8 mouse cellular contexts compared by ENCODE assay signal in the genomic region with DNA sequence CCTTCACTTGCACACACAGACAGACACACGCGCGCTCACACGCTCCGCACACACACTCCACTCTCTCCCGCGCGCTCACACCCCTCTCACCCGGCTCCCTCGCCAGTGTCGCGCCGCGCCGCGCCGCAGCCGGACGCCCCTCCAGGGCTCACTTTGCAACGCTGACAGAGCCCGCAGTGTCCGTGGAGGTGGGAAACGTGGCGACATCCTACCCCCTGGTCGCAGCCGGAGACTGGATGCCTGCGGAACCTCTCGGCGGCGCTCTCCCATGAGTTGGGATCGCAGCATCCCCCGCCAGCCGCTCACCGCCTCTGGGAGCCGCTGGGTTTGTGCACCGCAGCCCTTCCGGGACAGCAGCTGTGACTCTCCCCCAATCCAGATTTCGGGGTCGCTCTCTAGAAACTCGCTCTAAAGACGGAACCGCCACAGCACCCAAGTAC. TPM values are rescaled to one million over a fixed set of nuclear protein-coding genes. Genes with fewer than 3 reads are reported as not detected.
A peak's percentile ranks its signal among the peaks of the same experiment; 100 is the strongest.
DNase-seq lines count a peak whose midpoint lies in the region; ATAC-seq and TF ChIP-seq lines count a peak whose summit lies in the region.

No protein-coding gene starts in this region.

- peak overlapping the region; percentile 83 for H3K9ac ChIP-seq in heart, embryonic 15.5 days
- peak overlapping the region; percentile 56 for H3K9ac ChIP-seq in limb, embryonic 14.5 days (ENCODE audit: low read depth, low read length, severe bottlenecking)

- no peak for TF ChIP-seq POLR2A in limb, embryonic 14.5 days (IDR thresholded peaks at IDR 0.05; ENCODE audit: borderline replicate concordance, extremely low read depth, insufficient read depth, insufficient read length)
- no peak for TF ChIP-seq POLR2A in small intestine, adult 2 months (IDR thresholded peaks at IDR 0.05; ENCODE audit: low read depth, low read length)

- no peak for ATAC-seq in heart, embryonic 15.5 days (replicated peaks; ENCODE audit: insufficient number of reproducible peaks, insufficient read depth, low FRiP score, low read depth)
- no peak for ATAC-seq in limb, embryonic 14.5 days (ENCODE audit: low FRiP score, low read depth)

- 0% methylated on average over 42 of the region's 42 CpGs for WGBS in heart, embryonic 15.5 days
- WGBS in limb, embryonic 14.5 days, result 3% methylated on average over 41 of the region's 42 CpGs
- under 1% methylated on average over 42 of the region's 42 CpGs for whole genome bisulfite sequencing in small intestine, adult 2 months

- TF ChIP-seq CTCF in small intestine, adult 2 months (IDR thresholded peaks at IDR 0.05; ENCODE audit: extremely low read depth, insufficient read length, insufficient replicate concordance, low read depth, low read length), result no peak

- DNase-seq in adrenal gland, adult (ENCODE audit: inconsistent age in 2 of 2, low spot score in 1 of 2), result peak; percentile 67 to 85
- no peak for DNase-seq in adrenal gland, adult 8-10 months
- DNase-seq in urinary bladder, postnatal 14 days (ENCODE audit: low spot score), result peak; percentile 11
- no peak for DNase-seq in urinary bladder, postnatal 10 days (ENCODE audit: low spot score)
- DNase-seq in limb, embryonic 14.5 days (ENCODE audit: low spot score), result no peak
- DNase-seq in yolk sac, embryonic 10.5 days (ENCODE audit: low spot score), result no peak

- H3K27ac ChIP-seq in heart, embryonic 15.5 days, result peak overlapping the region; percentile 98
- H3K27ac ChIP-seq in limb, embryonic 14.5 days (replicated peaks; ENCODE audit: low read depth, low read length), result 0 out of 2 replicates have a peak overlapping the region, but pooled peaks have one; percentile 41
- H3K27ac ChIP-seq in small intestine, adult 2 months (ENCODE audit: insufficient read depth, low read depth, low read length), result no peak overlapping the region

- peak overlapping the region; percentile 99 for H3K4me2 ChIP-seq in heart, embryonic 15.5 days
- H3K4me2 ChIP-seq in limb, embryonic 14.5 days (replicated peaks; ENCODE audit: low read depth, low read length, severe bottlenecking), result peak overlapping the region; percentile 97

- H3K4me1 ChIP-seq in heart, embryonic 15.5 days (replicated peaks), result peaks cover 50% of the 10 kb centered on the region
- peaks cover 30% of the 10 kb centered on the region for H3K4me1 ChIP-seq in limb, embryonic 14.5 days (ENCODE audit: control insufficient read depth, insufficient read depth, low read length)
- peaks cover 8% of the 10 kb centered on the region for H3K4me1 ChIP-seq in small intestine, adult 2 months (ENCODE audit: control insufficient read depth, insufficient read depth, insufficient read length, low read length)

- H3K9me3 ChIP-seq in heart, embryonic 15.5 days (replicated peaks), result no peaks in the 10 kb centered on the region
- no peaks in the 10 kb centered on the region for H3K9me3 ChIP-seq in limb, embryonic 14.5 days (ENCODE audit: control insufficient read depth, low read length)

- H3K36me3 ChIP-seq in heart, embryonic 15.5 days, result no peaks in the 10 kb centered on the region
- no peaks in the 10 kb centered on the region for H3K36me3 ChIP-seq in limb, embryonic 14.5 days (ENCODE audit: control insufficient read depth, insufficient read depth, low read length)
- H3K36me3 ChIP-seq in small intestine, adult 2 months (ENCODE audit: control insufficient read depth, insufficient read depth, low read length), result no peaks in the 10 kb centered on the region

- H3K4me3 ChIP-seq in heart, embryonic 15.5 days, result peak overlapping the region; percentile 72
- H3K4me3 ChIP-seq in limb, embryonic 14.5 days (replicated peaks; ENCODE audit: low read length), result peak overlapping the region; percentile 59
- H3K4me3 ChIP-seq in small intestine, adult 2 months (ENCODE audit: low read depth, low read length), result peak overlapping the region; percentile 72

- peaks cover 33% of the 10 kb centered on the region for H3K27me3 ChIP-seq in heart, embryonic 15.5 days
- peaks cover 46% of the 10 kb centered on the region for H3K27me3 ChIP-seq in limb, embryonic 14.5 days (ENCODE audit: control insufficient read depth, insufficient read depth, low read length)
- peaks cover 41% of the 10 kb centered on the region for H3K27me3 ChIP-seq in small intestine, adult 2 months (ENCODE audit: control insufficient read depth, insufficient read depth, low read length)

RNA-seq across cellular contexts. Expression of gene Nr4a3, which starts 0.3 kb away (rescaled TPM):
- total RNA-seq in adrenal gland, adult 8-10 months (2022), result 10 to 100 TPM; 49.4 to 74.0 (median 59.3) TPM
- polyA plus RNA-seq in heart, embryonic 15.5 days (2015; fragmentation: Nextera tagmentation; extraction: Ambion mirVana), result 0.11 and 0.20 TPM in 2 replicates
- 0.79 and 1.3 TPM in 2 replicates for polyA plus RNA-seq in limb, embryonic 14.5 days (2012; rRNA removed)
- polyA plus RNA-seq in limb, embryonic 14.5 days (2014; fragmentation: Nextera tagmentation; extraction: Ambion mirVana), result 0.44 and 0.59 TPM in 2 replicates
- polyA plus RNA-seq in small intestine, adult 2 months (2012; rRNA removed), result 2.2 and 3.9 TPM in 2 replicates

Comparison
In these comparisons a context has a peak if more than half of its experiments do, and no peak if none do; other contexts are left out.
1. DNase-seq: peak in adrenal gland, adult (2 of 2) and urinary bladder, postnatal 14 days (single experiment); none in adrenal gland, adult 8-10 months (single experiment), urinary bladder, postnatal 10 days (single experiment), limb, embryonic 14.5 days (single experiment) and yolk sac, embryonic 10.5 days (single experiment).
2. Peak in every context shown above with its lines, with median percentiles within 50 percentile points of each other: H3K4me3 ChIP-seq.